Mouse (Mus musculus) liver, adult 2 months (tissue): ENCODE data around the gene Rasal2.

Source experiments
- CTCF ChIP-seq: fragments of 200-500 bp; IDR thresholded peaks from 2 replicates; pipeline ENCODE4 v1.5.1; 2011; ENCODE audit warnings: low read depth, low read length, control low read depth
- POLR2A ChIP-seq: fragments of 200-500 bp; IDR thresholded peaks from 2 replicates; pipeline ENCODE4 v1.6.1; 2011; ENCODE audit warnings: low read length, control low read depth; ENCODE audit not compliant: insufficient read depth; ENCODE audit errors: extremely low read depth

GRCm38 (mm10) chr1:157411341-157411710, 1.1 kb downstream of the Rasal2 start:
- TF ChIP-seq CTCF (no peak), POLR2A (no peak)
